Mouse (Mus musculus): ENCODE results near the gene Srrd.
"Not testable (repeated sequence)": the region's sequence is repeated elsewhere in the genome, so short reads cannot be mapped to it uniquely, and the experiment has no call there.

The Srrd gene

DNA sequence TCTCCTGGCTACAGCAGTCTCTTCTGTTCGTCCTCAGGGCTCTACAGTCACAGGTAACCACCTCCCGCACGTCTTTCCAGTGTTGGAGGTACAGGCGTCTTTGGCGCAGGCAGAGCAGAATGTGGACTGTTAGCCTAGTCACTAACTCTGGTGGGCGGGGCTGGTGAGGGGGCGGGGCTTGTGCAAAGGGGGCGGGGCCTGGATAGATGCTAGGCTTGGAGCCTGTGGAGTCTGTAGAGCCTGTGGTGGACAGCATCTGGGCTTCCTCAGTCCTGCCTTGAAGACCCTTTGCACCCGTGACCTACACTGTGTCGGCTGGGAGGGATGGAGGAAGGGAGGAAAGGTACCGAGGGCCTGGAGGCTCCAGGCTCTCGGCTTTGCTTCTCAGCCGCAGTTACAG lies 13.1 kb upstream of the Srrd start, which contains the start of gene Gm6583:
Gene Gm6583, minus strand, starts transcription at position 124 of the 400 bp plus-strand sequence.
- DNase-seq = no peak

DNA sequence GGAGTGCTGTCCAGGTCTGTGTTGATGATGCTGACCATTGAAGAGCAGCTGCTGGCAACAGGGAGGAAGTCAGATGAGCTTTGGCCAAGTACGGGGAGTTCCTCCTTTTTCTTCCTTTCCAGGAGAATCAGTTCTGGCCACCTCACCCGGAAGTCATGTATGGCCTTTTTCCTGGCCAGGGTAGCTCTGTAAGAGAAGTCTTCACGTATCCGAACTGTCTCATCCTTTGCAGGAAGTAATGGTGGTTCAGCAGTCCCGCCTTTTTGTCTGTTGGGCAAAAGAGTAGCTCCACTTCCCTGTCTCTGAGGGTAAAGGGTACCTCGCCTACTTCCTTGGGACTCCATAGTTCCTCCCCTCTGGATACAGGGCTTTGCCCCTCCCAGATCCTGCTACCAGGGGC lies 12.7 kb upstream of the Srrd start:
- DNase-seq = no peak

DNA sequence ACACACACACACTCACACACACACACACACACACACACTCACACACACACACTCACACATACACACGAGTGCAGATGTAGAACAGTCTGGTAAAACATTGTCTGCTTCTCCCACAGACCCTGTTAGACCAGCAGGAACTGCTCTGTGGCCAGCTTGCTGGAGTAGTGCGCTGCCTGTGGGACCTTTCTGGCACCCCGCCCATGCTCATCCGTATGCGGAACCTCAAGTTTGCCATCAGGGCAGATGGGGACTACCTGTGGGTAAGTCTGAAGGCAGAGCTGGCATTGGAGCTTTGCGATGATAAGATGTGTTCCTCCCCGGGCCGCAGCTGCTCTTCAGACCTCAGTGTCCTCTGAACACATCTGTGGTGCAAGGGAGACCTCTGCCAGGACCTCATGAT lies 6.3 kb upstream of the Srrd start:
- no peak for DNase-seq

DNA sequence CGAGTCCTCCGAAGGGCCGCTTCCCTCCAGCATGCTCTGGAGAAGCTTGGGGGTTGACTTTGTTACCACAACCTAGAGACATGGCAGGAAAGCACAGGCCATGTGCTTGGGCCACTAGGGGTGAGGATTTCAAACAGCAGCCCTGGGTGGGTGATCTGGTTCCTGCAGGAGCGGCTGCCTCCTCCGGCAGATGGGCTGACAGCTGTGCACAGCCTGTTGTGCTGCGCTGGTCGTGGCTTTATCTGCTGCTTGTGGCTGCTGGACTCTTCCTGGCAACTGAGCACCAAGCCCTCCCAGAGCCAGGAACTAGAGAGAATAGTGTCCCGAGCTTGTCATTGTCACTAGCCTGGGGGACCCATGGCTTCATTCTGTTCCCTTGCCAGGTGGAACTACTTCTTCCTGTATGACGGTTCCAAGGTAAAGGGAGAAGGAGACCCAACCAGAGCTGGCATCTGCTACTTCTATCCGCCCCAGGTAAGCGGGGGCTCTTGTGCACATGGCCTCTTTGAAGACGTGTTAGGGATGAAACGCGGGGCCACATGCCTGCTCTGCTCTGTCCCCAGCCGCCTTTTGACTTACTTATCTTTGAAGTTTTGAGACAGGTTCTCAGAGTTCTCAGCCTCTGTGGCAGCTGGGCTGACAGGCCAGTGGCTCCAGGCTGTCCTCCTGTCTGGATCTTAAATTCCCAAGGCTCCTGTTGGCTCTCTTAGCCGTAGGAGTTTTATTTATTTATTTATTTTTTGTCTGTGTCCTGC lies 3.5 kb upstream of the Srrd start:
- no peak for DNase-seq

DNA sequence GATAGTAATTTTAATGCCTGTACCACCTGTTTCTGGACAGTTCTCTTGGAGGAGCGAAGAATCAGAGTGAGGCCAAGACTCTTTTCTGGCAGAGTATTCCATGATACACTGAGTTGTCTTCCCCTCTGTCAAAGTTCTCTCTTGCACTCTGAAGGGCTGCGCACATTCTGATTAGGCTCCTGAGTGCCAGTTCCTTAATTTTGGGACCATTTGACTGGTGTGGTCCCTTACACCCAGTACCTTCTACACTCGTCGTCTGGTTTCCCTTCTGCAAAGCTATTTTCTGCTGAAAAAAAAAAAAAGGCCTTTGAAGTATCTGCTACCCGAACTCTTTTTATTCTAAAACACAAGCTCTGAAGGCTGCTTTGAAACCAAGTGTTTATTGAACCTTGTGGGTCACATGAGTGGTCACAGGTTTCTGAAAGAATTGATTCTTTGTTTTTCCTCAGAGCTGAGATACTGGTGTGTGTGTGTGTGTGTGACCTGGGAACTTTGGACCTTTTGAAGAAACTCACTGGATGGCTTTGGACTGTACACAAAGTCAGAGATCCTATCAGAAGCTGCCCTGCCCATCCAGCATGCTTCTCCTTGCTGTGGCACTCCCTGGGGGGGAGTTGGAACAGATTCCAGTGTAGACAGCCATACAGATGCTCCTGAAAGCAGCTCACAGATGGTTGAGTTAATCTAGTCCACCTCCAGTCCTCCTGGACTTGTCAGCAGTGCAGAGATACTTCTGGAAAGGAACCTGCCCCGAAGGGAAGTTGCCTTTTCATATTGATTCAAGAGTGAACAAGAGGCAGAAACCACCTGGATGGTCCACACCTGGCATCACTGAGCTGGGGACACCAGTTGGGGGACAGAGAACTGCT lies 1.5 kb upstream of the Srrd start:
- no peak for DNase-seq

DNA sequence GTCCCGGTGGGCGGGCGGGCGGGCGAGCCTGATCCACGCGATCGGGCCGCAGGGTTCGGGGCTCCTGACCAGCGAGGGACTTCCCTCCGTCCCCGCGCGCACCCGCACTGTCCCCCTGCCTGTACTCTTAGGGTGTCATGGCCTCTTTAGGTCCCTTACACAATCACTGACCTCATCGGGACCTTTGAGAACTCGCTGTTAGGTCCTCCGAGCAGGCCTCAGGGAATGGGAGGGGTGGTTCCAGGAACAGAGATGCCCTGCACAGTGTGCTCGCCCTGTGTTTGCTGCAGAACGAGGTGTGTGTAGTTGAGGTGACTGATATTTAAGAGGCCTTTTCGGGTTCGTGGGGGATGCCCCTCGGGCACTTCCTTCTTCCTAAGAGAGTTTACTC lies 360 bp upstream of the Srrd start:
- DNase-seq = no peak

DNA sequence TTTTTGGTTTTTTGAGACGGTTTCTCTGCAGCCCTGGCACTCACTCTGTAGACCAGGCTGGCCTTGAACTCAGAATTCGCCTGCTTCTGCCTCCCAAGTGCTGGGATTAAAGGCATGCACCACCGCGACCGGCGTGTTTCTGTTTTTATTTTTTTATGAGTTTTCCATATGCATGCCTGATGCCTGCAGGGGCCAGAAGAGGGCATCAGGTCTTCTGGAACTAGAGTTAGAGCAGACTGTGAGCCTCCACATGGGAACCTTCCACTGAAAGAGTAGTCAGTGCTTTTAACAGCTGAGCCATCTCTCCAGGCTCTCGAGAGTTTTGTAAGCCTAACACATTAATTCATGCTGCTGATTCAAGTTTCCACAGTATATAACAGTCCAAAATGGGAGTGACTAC lies 3.6 kb downstream of the Srrd start:
- no peak for DNase-seq

DNA sequence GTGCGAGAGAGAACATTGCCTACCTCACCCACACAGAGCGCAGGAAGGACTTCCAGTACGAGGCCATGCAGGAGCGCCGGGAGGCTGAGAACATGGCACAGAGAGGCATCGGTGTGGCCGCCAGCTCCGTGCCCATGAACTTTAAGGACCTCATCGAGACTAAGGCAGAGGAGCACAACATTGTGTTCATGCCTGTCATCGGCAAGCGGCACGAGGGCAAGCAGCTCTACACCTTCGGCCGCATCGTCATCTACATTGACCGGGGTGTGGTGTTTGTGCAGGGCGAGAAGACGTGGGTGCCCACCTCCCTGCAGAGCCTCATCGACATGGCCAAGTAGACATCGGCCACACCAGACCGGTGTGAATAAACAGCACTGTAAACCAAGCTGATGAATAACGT lies 5.8 kb downstream of the Srrd start:
- DNase-seq = no peak

DNA sequence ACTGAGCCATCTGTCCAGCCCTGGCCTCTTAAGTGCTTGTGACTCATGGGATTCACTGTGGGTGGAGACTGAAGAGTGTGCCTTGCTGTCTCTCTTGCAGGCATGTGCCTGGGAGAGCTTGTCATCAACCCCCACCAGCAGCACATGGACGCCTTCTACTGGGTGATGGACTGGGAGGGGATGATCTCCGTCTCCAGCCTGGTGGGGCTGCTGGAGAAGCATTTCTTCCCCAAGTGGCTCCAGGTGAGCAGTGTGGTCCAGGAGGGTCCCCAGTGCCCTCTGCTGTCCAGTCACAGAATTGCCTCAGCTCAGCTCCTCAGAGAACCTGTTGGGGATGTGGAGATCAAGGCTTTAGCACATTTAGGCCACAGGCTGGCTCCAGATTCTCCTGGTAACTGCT lies 7.4 kb downstream of the Srrd start:
- DNase-seq = peak; percentile 54

DNA sequence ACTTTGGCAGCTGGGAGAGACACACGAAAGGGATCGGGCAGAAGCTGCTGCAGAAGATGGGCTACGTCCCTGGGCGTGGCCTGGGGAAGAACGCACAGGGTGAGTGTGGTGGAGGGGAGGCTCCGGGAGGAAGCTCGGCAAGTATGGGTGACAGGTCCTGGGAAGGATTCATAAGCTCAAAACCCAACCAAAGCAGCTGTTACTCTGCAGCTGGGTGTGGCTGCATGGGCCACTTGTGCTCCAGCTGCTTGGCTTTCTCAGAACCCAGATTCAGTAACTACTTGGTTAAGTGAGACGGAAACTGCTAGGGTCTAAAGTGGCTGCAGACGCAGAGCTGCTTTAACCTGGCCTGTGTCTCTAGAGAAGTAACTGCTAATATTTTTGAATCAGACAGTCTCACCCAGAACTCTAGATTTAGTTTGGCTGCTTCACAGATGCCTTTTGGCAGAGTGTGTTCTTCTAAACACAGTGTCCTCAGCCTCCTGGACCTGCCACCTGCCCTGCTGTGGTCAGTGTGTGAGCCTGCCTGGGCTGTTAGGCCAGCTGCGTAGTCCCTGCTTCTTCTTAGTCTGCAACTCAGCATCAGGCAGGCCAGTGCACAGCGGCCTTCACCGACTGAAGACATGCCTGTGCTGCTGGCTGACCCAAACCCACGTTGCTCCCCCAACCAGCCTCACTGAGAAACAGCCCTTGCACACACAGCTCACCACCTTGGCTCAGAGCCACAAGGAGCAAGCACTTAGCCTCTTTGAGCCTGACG lies 12.9 kb downstream of the Srrd start:
- DNase-seq = no peak

DNA sequence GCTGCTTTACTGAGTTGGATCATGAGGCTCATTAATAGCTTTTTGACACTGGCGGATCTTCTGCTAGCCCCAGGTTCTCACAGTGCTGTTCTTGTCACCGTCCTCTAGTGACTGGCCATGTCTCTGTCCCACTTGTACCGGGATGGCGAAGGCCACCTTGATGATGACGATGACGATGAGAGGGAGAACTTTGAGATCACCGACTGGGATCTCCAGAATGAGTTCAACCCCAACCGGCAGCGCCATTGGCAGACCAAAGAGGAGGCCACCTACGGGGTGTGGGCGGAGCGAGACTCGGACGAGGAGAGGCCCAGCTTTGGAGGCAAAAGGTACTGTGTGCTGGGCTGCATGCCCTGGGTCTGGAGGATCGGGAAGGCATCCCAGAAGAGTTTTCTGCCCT lies 15.0 kb downstream of the Srrd start:
- no peak for DNase-seq

DNA sequence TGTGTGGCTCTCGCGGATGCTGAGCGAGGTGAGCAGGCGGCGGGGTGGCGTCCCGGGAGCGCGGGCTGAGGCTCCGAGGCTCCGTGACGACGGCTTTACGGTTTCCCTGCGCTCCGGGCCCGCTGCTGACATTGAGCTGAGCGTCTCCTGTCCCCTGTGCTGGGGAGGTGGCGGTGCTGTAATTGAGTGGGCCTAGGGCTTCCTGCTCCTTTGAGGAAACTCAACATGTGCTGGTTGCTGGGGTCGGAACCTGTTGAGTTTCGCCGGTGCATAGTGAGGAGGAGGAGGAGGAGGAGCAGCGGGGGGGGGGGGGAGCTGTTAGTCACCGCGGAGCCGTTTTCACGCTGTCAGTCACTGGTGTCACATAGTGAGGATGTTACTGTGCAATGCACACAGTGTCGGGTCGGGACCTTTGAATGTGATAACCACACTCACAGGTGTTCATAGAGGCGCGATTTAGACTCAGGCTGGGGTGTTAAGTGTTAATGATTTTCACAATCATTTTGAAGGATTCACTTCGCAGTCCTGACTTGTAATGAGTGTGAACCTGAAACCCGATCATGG lies 16.3 kb downstream of the Srrd start:
- DNase-seq = no peak

DNA sequence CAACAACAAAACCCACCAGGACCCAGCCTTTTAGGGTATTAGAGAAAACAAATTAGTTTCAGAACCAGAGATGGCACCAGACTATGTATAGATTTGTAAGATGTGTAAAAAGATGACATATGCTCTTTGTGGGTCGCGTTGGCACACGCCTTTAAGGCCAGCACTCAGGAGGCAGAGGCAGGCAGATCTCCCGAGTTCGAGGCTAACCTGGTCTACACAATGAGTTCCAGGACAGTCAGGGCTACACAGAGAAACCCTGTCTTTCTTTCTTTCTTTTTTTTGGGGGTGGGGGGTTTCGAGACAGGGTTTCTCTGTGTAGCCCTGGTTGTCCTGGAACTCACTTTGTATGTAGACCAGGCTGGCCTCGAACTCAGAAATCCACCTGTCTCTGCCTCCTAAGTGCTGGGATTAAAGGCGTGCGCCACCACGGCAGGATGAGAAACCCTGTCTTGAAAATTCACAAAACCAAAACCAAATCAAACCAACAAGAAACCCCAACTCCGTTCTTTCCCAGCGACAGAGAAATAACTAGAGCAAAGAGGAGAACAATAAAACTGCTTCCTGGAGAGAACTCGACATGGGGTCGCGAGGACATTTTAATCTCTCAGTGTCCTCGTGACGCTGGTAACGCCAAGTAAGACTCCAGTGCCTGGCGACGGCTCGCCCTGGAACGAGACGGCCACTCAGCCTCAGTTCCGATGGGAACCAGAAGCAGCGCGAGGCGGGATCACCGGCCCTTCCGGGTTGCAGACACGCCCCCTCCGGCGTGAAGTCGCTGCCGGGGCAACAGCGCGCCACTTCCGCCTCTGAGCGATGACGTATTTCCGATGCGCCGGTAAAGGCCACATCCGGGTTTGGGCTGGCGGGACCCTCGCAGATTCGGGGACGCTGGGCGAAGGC lies 17.0 kb downstream of the Srrd start, which contains the start of gene Tfip11:
Gene Tfip11, plus strand, starts transcription at position 813 of the 900 bp plus-strand sequence.
- peak; percentile 98 for DNase-seq

DNA sequence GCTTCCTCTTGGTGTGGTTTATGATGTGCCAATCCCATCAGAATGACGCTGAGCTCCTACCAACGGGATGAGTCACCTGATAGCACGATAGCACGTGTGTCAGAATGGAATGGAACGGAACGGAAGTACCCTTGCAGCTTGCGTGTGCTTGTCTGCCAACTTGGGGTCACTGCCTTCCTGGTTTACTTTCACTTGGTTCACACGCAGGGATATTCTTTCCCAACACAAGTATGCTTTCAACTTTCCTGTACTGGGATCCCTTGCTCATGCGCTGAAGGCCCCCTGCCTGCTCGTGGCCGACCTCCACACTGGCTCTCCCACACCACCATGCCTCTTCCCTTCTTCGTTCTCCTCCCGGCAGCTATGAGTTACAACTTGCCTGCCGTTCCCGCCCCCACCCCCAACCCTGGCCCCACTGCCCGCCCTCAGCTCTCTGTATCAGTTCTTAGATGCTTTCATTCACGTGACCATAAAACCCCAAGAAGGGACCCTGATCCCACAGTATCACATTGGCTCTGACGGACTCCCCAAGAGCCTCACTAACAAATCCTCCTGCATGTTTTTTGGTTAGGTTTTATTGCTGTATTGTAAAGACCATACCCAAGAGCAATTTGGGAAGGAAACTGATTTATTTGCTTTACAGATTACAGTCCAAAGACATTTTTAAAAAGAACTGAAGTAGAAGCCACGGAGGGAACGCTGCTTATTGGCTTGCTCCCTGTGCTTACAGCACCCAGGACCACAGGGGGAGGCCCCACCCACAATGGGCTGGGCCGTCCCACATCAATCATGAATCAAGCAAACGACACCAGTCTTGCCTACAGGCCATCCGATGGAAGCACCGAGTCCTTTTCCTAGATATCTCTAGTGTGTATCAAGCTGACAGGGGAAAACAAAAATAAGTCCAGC lies 17.9 kb downstream of the Srrd start:
- no peak for DNase-seq

DNA sequence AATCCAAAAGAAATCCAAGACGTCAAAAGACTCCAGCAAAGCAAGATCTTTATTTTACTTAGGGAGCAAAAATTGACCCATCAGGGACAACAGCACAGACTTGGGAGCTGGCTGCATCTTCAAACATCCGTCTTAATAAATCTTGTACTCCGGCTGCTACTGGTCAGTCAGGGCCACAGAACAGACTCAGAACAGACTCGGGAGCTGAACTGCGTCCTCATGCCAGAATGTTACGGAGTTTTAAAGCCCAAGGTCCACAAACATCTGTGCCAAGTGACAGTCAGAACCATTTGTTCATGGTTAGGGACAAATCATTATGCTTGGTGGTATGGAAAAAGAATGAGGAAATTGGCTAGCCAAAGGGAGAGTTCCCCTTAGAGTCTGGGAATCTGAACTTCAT lies 19.6 kb downstream of the Srrd start:
- DNase-seq = no peak

DNA sequence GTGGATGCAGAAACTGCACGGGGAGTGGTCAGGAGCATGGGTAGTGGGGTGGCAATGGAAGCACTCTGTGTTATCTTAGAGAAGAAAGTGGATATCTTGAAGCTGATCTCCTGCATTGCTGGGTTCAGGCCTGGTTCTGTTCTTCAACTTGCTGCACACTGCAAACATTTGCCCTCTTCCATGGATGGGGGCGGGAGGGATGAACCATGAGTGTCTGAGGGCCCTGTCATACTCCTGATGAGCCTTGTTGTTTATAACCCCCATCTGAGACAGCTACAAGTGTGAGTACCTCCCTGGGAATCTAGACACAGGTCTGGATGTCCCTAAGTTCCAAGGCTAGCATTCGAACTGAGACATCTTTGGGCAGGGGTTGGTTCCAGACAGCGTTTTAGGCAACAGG lies 21.5 kb downstream of the Srrd start:
- no peak for DNase-seq

DNA sequence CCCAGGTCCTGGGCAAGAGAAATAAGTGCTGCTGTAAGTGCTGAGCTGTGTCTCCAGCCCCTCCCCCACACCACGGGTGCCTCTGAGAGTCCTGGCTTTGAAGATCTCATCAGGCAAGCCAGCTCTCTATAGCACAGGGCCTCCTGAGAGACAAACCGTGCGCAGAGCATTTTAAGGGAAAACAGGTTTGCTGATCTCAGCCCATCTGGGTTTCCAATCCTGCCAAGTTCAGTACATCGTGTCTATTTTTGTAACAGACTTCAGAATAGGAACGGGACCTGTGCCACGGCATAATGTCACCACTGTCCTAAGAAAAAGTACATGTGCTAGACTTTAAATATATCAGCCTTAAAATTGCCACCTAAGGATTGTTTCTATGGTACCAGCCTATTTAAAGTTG lies 21.9 kb downstream of the Srrd start:
- peak; percentile 86 for DNase-seq

DNA sequence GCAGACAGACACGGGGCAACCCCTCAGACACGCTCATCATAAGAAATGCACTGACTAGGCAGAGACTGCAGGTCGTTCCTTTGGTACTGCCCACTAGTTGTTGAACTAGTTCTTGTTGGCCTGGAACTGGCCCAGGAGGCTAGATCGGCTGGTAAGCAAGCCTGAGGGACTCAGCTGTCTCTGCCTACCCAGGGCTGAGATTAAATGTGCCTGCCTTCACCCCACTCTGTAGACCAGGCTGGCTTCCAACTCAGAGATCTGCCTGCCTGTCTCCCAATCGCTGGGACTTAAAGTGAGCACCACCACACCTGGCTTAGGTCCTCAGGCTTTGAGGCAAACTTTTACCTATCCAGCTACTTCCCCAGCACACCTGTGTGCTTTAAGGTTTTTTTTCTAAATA lies 22.5 kb downstream of the Srrd start:
- no peak for DNase-seq

DNA sequence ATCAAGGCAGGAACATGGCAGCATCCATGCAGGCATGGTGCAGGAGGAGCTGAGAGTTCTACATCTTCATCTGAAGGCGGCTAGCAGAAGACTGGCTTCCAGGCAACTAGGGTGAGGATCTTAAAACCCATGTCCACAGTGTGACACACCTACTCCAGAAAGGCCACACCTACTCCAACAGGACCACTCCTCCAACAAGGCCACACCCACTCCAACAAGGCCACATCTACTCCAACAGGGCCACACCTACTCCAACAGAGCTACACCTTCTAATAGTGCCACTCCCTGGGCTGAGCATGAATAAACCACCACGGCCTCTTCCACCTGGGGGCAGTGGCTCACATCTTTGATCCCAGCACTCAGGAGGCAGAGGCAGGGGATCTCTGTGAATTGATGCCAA lies 23.5 kb downstream of the Srrd start:
- DNase-seq = not testable (repeated sequence)

DNA sequence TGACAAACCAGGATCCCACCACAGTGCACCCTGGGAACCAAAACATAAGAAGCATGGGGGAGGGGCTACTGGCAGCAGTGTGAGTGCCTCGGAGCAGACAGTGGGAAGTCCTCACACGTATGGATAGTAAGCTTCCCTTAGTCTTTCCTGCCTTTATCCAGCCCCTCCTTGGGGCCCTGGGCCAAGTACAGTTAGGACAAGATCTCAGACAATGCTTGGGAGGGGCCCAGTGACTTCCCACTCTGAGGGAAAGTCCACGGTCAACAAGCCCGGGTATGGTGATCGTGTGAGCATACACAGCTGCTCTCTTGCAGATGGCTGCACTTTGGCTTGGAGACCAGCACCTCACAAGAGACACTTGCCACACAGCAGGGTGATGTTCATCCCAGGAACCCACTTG lies 25.5 kb downstream of the Srrd start:
- no peak for DNase-seq

DNA sequence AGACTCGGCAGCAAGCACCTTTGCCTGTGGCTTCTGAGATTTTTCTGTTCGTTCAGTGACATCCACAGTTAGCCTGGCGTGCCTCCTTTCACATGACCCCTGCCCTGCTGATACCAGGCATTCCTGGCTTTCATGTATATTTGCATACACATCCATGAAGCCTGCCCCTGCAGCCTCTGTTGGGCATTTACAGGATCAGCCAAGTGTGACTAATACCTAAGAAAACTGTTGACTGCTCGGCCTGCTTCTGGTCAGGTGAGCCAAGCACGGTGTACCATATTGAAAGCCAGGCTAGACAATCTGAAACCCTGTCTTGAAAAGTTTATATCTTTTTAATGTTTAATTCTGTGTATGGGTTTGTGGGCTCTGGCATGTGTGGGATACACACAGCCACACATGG lies 26.4 kb downstream of the Srrd start:
- DNase-seq = no peak

All from right cerebral cortex, postnatal 14 days (tissue).